Mouse (Mus musculus) layer of hippocampus, adult 2 months (tissue): Measurements from ENCODE around the gene Prelid1. TPM values are rescaled to one million over a fixed set of nuclear protein-coding genes. Genes with fewer than 3 reads are reported as not detected.

Experiments used
- DNase-seq, 2 experiments: peaks; one replicate each; pipeline ENCODE4 v3.0.0; 2022; ENCODE audit warnings: low spot score in 2 of 2
- H3K27ac ChIP-seq: fragments of 200-600 bp; 2 replicates; pipeline ENCODE4 v1.8.1; 2022
- H3K4me3 ChIP-seq: fragments of 200-600 bp; 2 replicates; pipeline ENCODE4 v1.8.1; 2022; ENCODE audit warnings: mild to moderate bottlenecking
- CTCF ChIP-seq: fragments of 200-600 bp; conservative IDR thresholded peaks from 2 replicates; pipeline ENCODE4 v1.8.1; 2022; ENCODE audit warnings: antibody characterized with exemption, mild to moderate bottlenecking, moderate library complexity
- long read RNA-seq, 2 experiments: library from polyadenylated mRNA; stranded (forward); transcript quantifications; one replicate each; pipeline ENCODE4 v2.0.0; 2021; ENCODE audit warnings: borderline mapping rate in 2 of 2
- total RNA-seq, 2 experiments: library from RNA; stranded (reverse); gene quantifications; 2 replicates each; pipeline ENCODE4 v1.2.3; 2021

The Prelid1 gene
- total RNA-seq = 100 to 1,000 TPM; 142 to 153 TPM
- long read RNA-seq, experiment 1, transcript Prelid1-201 (5 exons, 2,644 nt) = major isoform, 57 of 63 reads
- long read RNA-seq, experiment 1, partial matches to known transcripts = 3 of 63 reads
- long read RNA-seq, experiment 1, other reads (novel, unspliced or antisense) = 3 of 63 reads
- long read RNA-seq, experiment 2, transcript Prelid1-201 (5 exons, 2,644 nt) = major isoform, 86 of 94 reads
- long read RNA-seq, experiment 2, partial matches to known transcripts = 8 of 94 reads
- long read RNA-seq, experiment 2, other reads (novel, unspliced or antisense) = 0 of 94 reads

DNA sequence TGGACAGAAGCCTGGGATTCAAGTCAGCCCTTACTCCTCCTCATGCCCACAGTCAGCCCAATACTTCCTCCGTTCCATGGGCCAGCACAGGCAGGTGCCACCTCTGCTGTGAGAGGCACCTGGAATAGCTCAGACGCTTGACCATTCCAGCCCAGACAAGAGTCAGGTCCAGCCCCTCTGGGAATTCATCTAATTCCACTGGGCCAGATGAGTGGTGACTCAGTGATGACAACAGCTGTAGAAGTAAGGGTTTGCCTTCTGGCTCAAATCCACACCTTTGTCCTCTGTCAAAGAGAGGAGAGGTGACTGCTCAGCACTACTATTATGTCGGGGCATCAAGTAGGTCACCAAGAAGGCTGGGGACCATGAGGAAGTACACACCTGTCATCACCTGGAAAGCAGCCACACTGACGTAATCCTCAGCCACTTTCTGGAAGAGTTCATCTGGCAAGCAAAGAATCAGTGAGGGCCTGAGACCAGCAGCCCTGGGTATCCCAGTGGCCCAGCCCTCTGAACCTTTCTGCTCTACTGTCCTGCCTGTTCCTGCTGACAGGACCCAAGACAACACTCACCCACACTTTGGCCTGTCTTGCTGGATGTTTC, at the start of gene Prelid1:
Prelid1 (plus strand) TSS at position 570 of the 603 bp plus-strand sequence.
- DNase-seq = no peak

DNA sequence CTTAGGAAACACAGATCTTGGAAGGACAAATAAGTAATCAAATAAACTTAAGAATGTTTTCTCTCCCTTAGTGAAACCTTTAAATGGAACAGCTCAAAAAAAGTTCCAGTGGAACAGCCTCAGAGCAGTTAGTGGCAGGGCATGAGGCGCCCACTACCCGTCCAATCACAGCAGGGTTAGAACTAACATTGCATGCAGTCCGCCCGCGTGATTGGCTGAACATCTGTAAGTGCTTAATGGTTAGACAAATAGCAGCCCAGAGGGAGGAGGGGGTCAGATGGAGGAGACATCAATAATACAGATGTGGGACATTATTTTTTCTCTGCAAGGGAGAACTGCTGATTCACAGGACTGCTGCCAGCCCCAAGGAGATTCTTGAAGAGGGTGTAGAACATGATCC, 43.1 kb upstream of the Prelid1 start:
- TF ChIP-seq CTCF = no peak
- no peak for DNase-seq
- Histone ChIP-seq H3K27ac (no peak overlapping the region), H3K4me3 (no peak overlapping the region)

More for the DNA sequence above, at the start of gene Prelid1:
- Histone ChIP-seq H3K4me3 (peak within 1 kb of the TSS; percentile 89), H3K27ac (peak within 1 kb of the TSS; percentile 90)
- TF ChIP-seq CTCF = no peak

DNA sequence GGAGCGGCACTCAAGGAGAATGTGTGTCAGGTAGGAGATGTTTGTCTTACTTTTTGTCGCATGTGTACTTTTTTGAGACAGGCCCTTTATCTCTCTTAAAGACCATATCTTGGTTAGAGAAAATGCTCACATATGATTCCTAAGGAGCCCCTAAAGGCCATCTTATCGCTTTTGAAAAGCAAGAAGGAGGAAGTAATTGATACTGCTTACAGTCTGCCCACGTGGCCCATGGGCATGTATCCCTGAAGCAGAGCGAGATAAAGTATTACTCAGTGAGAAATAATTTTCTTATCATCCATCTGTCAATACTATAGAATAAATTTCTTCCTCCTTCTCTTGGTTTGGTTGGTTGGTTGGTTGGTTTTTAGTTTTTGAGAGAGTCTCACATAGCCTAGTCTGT, 42.7 kb upstream of the Prelid1 start:
- Histone ChIP-seq H3K4me3 (no peak overlapping the region), H3K27ac (no peak overlapping the region)
- no peak for DNase-seq
- no peak for TF ChIP-seq CTCF

DNA sequence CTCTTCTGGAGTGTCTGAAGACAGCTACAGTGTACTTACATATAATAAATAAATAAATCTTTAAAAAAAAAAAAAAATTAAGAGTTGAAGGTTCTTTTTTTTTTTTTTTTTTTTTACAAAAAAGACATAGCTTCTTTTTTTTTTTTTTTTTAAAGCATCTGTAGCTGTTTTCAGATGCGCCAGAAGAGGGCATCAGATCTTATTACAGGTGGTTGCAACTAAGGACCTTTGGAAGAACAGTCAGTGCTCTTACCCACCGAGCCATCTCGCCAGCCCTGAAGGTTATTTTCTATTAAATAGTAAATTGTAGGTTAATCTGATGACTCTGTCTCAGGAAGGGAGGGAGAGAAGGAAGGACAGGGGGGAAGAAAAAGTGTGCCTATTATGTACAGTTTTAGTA, 31.4 kb upstream of the Prelid1 start:
- Histone ChIP-seq H3K27ac (no peak overlapping the region), H3K4me3 (no peak overlapping the region)
- no peak for DNase-seq
- peak; percentile 62 for TF ChIP-seq CTCF

DNA sequence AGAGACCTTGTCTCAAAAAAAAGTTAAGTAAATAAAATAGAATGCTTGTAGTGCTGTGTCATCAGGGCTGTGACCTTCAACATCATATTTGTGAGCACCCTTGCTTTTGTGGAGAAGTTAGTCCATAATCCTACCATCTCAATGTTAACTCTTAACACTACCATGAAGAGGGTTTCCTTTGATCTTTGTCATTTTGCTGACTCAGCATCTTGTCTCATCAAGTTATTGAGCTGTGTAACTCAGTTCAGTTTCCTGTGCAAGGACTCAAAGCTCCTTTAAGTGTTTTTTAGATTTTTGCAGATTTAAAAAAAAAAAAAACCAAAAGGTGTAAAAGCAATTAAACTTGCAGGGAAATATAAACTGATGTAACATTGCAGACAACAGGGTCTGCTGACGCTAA, 23.5 kb upstream of the Prelid1 start:
- Histone ChIP-seq H3K4me3 (no peak overlapping the region), H3K27ac (no peak overlapping the region)
- DNase-seq = no peak
- no peak for TF ChIP-seq CTCF

DNA sequence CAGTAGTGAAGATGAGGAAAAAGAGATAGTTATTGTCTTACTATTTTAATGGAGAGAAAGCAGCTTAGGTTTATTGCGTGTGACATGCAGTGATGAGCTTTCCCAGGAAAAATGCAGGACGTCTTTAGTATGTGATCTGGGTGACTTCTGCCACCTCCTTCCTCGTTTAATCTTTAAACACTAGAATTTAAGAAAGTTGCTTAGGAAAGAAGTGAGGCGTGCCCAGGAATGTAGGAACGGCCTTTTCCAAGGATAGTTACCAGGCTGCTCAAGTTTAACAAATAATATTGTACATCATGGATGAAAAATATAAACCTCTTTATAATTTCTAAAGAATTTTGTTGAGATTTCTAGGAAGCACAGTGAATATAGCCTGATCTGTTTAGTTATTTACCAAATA, 19.4 kb upstream of the Prelid1 start:
- Histone ChIP-seq H3K27ac (no peak overlapping the region), H3K4me3 (no peak overlapping the region)
- TF ChIP-seq CTCF = no peak
- no peak for DNase-seq

DNA sequence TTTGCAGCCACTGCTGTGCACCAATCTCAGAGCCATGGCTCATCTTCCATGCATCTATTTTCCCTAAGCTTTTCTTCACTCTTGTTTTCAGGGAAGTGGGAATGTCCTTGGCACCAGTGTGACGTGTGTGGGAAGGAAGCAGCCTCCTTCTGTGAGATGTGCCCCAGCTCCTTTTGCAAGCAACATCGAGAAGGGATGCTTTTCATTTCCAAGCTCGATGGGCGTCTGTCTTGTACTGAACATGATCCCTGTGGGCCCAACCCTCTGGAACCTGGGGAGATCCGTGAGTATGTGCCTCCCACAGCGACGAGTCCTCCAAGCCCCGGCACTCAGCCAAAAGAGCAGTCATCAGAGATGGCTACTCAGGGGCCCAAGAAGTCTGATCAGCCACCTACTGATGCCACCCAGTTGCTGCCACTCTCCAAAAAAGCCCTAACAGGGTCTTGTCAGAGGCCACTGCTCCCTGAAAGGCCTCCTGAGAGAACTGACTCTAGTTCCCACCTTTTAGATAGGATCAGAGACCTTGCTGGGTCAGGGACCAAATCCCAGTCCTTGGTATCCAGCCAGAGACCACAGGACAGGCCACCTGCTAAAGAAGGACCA, 8.2 kb upstream of the Prelid1 start:
- TF ChIP-seq CTCF = no peak
- DNase-seq = peak; percentile 51 to 63
- no peak overlapping the region for H3K4me3 ChIP-seq
- H3K27ac ChIP-seq = peak overlapping the region; percentile 78

DNA sequence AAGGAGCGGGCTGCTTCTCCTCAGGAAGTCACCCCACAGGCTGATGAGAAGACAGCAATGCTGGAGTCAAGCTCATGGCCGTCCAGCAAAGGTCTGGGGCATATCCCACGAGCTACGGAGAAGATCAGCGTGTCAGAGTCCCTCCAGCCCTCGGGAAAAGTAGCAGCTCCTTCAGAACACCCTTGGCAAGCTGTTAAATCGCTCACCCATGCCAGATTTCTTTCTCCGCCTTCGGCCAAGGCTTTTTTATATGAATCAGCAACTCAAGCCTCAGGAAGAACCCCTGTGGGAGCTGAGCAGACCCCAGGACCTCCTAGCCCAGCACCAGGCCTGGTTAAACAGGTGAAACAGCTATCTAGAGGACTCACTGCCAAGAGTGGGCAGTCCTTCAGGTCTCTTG, 7.2 kb upstream of the Prelid1 start:
- no peak for TF ChIP-seq CTCF
- DNase-seq = no peak
- Histone ChIP-seq H3K27ac (peak overlapping the region; percentile 78), H3K4me3 (no peak overlapping the region)

DNA sequence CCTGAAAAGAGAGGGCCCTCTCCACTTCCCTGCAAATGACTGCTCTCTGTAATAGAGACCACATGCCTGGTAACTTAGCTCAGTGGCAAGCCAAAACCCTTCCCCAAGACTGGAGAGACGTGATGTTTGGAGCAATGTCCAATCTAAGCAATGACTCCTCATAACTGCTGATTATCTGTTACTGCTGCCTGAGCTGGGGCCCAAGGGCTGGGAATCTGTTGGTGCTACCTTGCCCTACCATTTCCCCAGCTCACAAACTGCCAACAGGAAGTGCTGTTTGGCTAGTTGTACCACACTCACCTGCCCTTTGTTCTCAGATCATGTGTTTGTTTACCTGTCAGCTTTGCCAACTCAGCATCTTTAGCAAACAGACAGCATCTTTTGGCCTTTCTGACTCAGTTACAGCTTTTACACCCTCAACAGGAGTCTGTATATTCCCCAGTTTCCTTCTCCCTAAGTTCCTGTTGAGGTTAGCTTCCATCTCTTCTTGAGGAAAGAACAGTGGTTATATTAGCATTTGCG, 5.3 kb upstream of the Prelid1 start:
- DNase-seq = no peak
- Histone ChIP-seq H3K4me3 (no peak overlapping the region), H3K27ac (no peak overlapping the region)
- no peak for TF ChIP-seq CTCF

DNA sequence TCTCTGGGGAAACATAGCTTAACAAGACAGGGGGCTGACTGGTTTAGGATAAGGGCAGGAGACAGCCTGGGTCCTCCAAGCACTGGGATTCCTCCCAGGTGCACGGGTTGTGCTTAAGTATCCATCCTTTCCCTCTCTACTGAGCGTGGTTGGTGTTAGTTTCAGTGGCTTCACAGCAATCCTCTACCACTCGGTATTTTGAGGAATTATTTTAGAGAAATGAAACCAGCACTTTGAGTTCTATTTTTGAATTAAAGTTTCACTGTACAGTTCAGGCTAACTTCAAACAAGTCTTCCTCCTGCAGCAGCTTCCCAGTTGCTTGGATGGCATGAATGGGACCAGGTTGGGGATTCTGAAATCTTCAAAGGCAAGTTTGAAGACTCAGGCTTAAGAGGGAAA, 1.9 kb upstream of the Prelid1 start:
- Histone ChIP-seq H3K27ac (no peak overlapping the region), H3K4me3 (no peak overlapping the region)
- DNase-seq = no peak
- TF ChIP-seq CTCF = no peak

DNA sequence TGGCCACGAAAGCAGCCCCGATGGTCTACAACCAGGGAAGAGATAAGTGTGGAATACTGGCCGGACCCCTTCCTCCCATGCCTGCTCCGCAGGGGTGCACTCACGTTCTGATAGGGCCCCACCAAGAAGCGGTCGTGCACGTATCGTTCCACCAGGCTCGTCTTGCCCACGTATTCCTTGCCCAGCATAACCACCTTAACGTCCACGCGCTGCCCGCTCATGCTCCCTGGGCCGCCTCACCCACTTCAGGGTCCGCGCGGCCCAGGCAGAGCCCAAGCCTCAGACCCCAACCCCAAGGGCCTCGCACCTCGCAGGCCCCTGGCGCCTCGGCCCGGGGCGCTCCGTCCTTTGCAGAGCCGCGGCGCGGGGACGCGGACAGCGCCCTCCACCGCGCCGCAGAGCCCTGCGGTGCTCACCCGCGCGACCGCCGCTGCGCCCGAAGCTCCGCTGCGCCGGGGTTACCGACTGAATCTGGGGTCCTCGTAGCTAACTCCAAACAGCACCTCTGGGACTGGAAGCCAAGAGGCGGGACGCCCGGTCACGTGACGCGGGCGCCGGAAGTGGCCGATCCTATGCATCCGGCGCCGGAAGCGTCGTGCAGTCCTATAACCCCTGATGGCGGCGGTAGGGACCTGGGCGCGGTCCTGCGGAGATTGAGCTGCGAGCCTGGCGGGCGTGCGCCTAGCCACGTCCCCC, 1.3 kb downstream of the Prelid1 start, which contains the start of gene Rab24:
Rab24 (minus strand) TSS at position 513 of the 696 bp plus-strand sequence.
- DNase-seq = peak; percentile 79 to 86
- H3K4me3 ChIP-seq = peak within 1 kb of the TSS; percentile 89
- H3K27ac ChIP-seq = peak within 1 kb of the TSS; percentile 90
- no peak for TF ChIP-seq CTCF

DNA sequence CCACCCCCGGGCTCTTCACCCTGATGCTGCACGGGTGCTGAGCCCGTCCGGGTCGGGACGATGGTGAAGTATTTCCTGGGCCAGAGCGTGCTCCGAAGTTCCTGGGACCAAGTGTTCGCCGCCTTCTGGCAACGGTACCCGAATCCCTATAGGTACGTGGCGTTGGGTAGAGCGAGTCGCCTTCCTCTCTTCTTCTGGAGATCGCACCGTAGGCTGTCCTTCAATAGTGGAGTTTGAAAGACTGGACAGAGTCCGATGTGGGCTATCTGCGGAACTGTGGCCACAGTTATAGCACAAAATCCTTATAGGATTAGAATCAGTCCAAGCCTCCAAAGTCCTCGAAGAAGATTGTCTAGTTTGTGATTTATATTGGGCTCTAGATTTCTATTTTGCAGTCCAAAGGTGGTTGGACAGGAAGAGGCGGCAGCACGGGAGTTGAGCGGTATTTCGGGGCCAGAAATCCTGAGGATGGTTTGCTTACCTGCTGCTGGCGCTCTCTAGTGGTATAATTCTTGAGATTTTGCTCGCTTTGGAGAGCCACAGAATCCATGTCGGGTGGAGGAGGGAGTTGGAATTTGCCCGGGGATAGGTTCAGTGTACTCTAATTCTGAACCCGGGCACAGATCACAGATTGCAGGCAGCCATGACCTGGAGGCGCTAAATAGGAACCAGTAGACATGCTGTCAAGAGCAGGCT, 2.0 kb downstream of the Prelid1 start:
- peak in 1 of 2 experiments; percentile 58 for DNase-seq
- TF ChIP-seq CTCF = peak; percentile 69
- H3K4me3 ChIP-seq = peak overlapping the region; percentile 89
- peak overlapping the region; percentile 90 for H3K27ac ChIP-seq
